Mouse (Mus musculus): ENCODE measurements around the gene Cttnbp2nl.

GRCm38 (mm10) chr3:105072536-105072935 is 19.6 kb upstream of the Cttnbp2nl start:
- TF ChIP-seq GATA1 (IDR thresholded peaks at IDR 0.05; ENCODE audit: borderline replicate concordance, low read length) = no peak
- TF ChIP-seq FLI1 (IDR thresholded peaks at IDR 0.05; ENCODE audit: low read length) = no peak
